Mouse (Mus musculus) CH12.LX (cell line): Measurements from ENCODE around the gene Scarb2. TPM values are rescaled to one million over a fixed set of nuclear protein-coding genes. Genes with fewer than 3 reads are reported as not detected.

ENCODE experiments used
- DNase-seq: peaks from one replicate; pipeline ENCODE4 v3.0.0-alpha.2; 2013; ENCODE audit errors: extremely low read depth
- H3K27ac ChIP-seq: 2 replicates; pipeline ENCODE4 v1.5.1; 2012; ENCODE audit warnings: low read depth, mild to moderate bottlenecking, control low read depth, moderate library complexity; ENCODE audit not compliant: insufficient read depth
- H3K27me3 ChIP-seq: replicated peaks from 2 replicates; pipeline ENCODE3; 2012; ENCODE audit warnings: inconsistent platforms
- H3K36me3 ChIP-seq, 2 experiments: replicated peaks in 1 of 2; 2 replicates each; pipeline versions ENCODE3 to v1.6.1; 2012; ENCODE audit warnings: inconsistent platforms in 1 of 2, low read length in 1 of 2, mild to moderate bottlenecking in 1 of 2, mixed read lengths in 1 of 2, moderate library complexity in 1 of 2; ENCODE audit not compliant: control insufficient read depth in 1 of 2, insufficient read depth in 1 of 2
- H3K4me1 ChIP-seq, 2 experiments: 2 replicates each; pipeline ENCODE4 v1.6.1; 2012; ENCODE audit warnings: inconsistent platforms in 1 of 2, moderate library complexity in 1 of 2; ENCODE audit not compliant: insufficient read depth in 2 of 2, control insufficient read depth in 1 of 2
- H3K4me2 ChIP-seq: 2 replicates; pipeline ENCODE4 v1.6.1; 2012; ENCODE audit warnings: low read depth, mild to moderate bottlenecking, control low read depth; ENCODE audit not compliant: poor library complexity, insufficient read depth, severe bottlenecking
- H3K4me3 ChIP-seq, 3 experiments: fragments of 150-350 bp in 1 of 3; sonication (generic) in 1 of 3; replicated peaks in 1 of 3; 2 replicates each; pipeline versions ENCODE3 to v1.5.1; 2011 to 2012; ENCODE audit warnings: low read depth in 2 of 3, low read length in 2 of 3, mild to moderate bottlenecking in 2 of 3, moderate library complexity in 2 of 3, control low read depth in 1 of 3, improper control_type of control experiment in 1 of 3, inconsistent platforms in 1 of 3, mixed read lengths in 1 of 3; ENCODE audit not compliant: poor library complexity in 1 of 3
- H3K79me2 ChIP-seq: replicated peaks from 2 replicates; pipeline ENCODE4 v1.6.1; 2012; ENCODE audit warnings: mild to moderate bottlenecking, moderate library complexity; ENCODE audit not compliant: control insufficient read depth, poor library complexity, insufficient read depth, severe bottlenecking; ENCODE audit errors: extremely low read depth
- H3K9ac ChIP-seq: 2 replicates; pipeline ENCODE4 v1.6.1; 2012; ENCODE audit warnings: low read depth, mild to moderate bottlenecking, control low read depth, moderate library complexity; ENCODE audit not compliant: insufficient read depth
- H3K9me3 ChIP-seq: replicated peaks from 2 replicates; pipeline ENCODE3; 2012; ENCODE audit warnings: low read length, inconsistent platforms, mixed read lengths
- CHD1 ChIP-seq: IDR thresholded peaks from 2 replicates; pipeline ENCODE4 v1.6.1; 2012; ENCODE audit warnings: low read depth, low read length, improper control_type of control experiment, inconsistent platforms
- CHD2 ChIP-seq: IDR thresholded peaks from 2 replicates; pipeline ENCODE4 v1.6.1; 2011; ENCODE audit warnings: low read length, improper control_type of control experiment
- ELF1 ChIP-seq: IDR thresholded peaks from 2 replicates; pipeline ENCODE4 v1.6.1; 2014; ENCODE audit warnings: low read depth, mild to moderate bottlenecking, inconsistent platforms, low read length, improper control_type of control experiment
- ETS1 ChIP-seq: conservative IDR thresholded peaks from 2 replicates; pipeline ENCODE4 v1.6.1; 2012; ENCODE audit warnings: low read depth, mild to moderate bottlenecking, inconsistent platforms, low read length, improper control_type of control experiment, moderate library complexity
- GABPA ChIP-seq: IDR thresholded peaks from 2 replicates; pipeline ENCODE4 v1.6.1; 2012; ENCODE audit warnings: low read depth, low read length, improper control_type of control experiment, inconsistent platforms; ENCODE audit not compliant: insufficient replicate concordance
- HCFC1 ChIP-seq: IDR thresholded peaks from 2 replicates; pipeline ENCODE4 v1.6.1; 2012; ENCODE audit warnings: low read depth, mild to moderate bottlenecking, inconsistent platforms, low read length, improper control_type of control experiment
- IRF4 ChIP-seq: IDR thresholded peaks from 2 replicates; pipeline ENCODE4 v1.6.1; 2014; ENCODE audit warnings: low read depth, mild to moderate bottlenecking, inconsistent platforms, low read length, improper control_type of control experiment
- JUND ChIP-seq: conservative IDR thresholded peaks from 2 replicates; pipeline ENCODE4 v1.6.1; 2011; ENCODE audit warnings: low read depth, low read length, improper control_type of control experiment
- KAT2A ChIP-seq: IDR thresholded peaks from 2 replicates; pipeline ENCODE4 v1.6.1; 2012; ENCODE audit warnings: low read length, improper control_type of control experiment, inconsistent platforms; ENCODE audit not compliant: insufficient replicate concordance
- MAZ ChIP-seq: IDR thresholded peaks from 2 replicates; pipeline ENCODE4 v1.6.1; 2012; ENCODE audit warnings: low read depth, mild to moderate bottlenecking, inconsistent platforms, low read length, improper control_type of control experiment, moderate library complexity
- NELFE ChIP-seq: IDR thresholded peaks from 2 replicates; pipeline ENCODE4 v1.6.1; 2011; ENCODE audit warnings: low read depth, low read length, improper control_type of control experiment
- POLR2A ChIP-seq: IDR thresholded peaks from 2 replicates; pipeline ENCODE4 v1.6.1; 2011; ENCODE audit warnings: low read depth, mild to moderate bottlenecking, improper control_type of control experiment, low read length
- POLR2AphosphoS2 ChIP-seq: IDR thresholded peaks from 2 replicates; pipeline ENCODE4 v1.6.1; 2011; ENCODE audit warnings: low read depth, low read length, improper control_type of control experiment
- SIN3A ChIP-seq: IDR thresholded peaks from 2 replicates; pipeline ENCODE4 v1.6.1; 2012; ENCODE audit warnings: low read length, improper control_type of control experiment, inconsistent platforms
- SMC3 ChIP-seq: IDR thresholded peaks from 2 replicates; pipeline ENCODE4 v1.6.1; 2011; ENCODE audit warnings: low read depth, low read length, improper control_type of control experiment
- UBTF ChIP-seq: IDR thresholded peaks from 2 replicates; pipeline ENCODE4 v1.6.1; 2012; ENCODE audit warnings: low read depth, mild to moderate bottlenecking, inconsistent platforms, low read length, improper control_type of control experiment, moderate library complexity
- USF1 ChIP-seq: IDR thresholded peaks from 2 replicates; pipeline ENCODE4 v1.6.1; 2014; ENCODE audit warnings: low read depth, mild to moderate bottlenecking, inconsistent platforms, low read length, improper control_type of control experiment
- USF2 ChIP-seq: conservative IDR thresholded peaks from 2 replicates; pipeline ENCODE4 v1.6.1; 2011; ENCODE audit warnings: low read depth, low read length, improper control_type of control experiment
- ZC3H11A ChIP-seq: IDR thresholded peaks from 2 replicates; pipeline ENCODE4 v1.6.1; 2012; ENCODE audit warnings: low read depth, mild to moderate bottlenecking, inconsistent platforms, low read length, improper control_type of control experiment
- ZMIZ1 ChIP-seq: IDR thresholded peaks from 2 replicates; pipeline ENCODE4 v1.6.1; 2012; ENCODE audit warnings: low read depth, mild to moderate bottlenecking, inconsistent platforms, low read length, improper control_type of control experiment
- ZNF384 ChIP-seq: IDR thresholded peaks from 2 replicates; pipeline ENCODE4 v1.6.1; 2012; ENCODE audit warnings: low read depth, low read length, improper control_type of control experiment, inconsistent platforms
- dilution Hi-C: fragments of 300-500 bp; cut with MboI; formaldehyde crosslinking; loops from 2 replicates; pipeline ENCODE4 v1.14.3; 2020; ENCODE audit warnings: low sequenced_read_pairs; ENCODE audit not compliant: extremely low pct_unique_long_range_greater_than_20kb, extremely low pct_ligation_motif_present
- in situ Hi-C: fragments of 300-500 bp; cut with MboI; formaldehyde crosslinking; loops from 3 replicates; pipeline ENCODE4 v1.14.3; 2019; ENCODE audit warnings: low sequenced_read_pairs, low pct_ligation_motif_present, low pct_unique_long_range_greater_than_20kb, mixed read lengths
- polyA plus RNA-seq: library from polyadenylated mRNA; unstranded; fragments of >175 nt; gene quantifications from 2 replicates; pipeline ENCODE4 v1.2.1, GENCODE M21; 2012; ENCODE audit warnings: low read depth; ENCODE audit not compliant: insufficient read length
- total RNA-seq, 2 experiments: library from RNA; depleted of rRNA; stranded (reverse); fragments of 300-350 nt in 1 of 2; fragments of >200 nt in 1 of 2; gene quantifications; 2 replicates each; pipeline ENCODE4 v1.2.3; 2012 to 2014

The Scarb2 gene
- total and polyA plus RNA-seq, 3 experiments, result 7.2 to 9.5 (median 9.2) TPM

GRCm38 (mm10) chr5:92404400-92404678 lies 102.3 kb downstream of the Scarb2 start:
- Histone ChIP-seq H3K4me2 (0 out of 2 replicates have a peak overlapping the region, but pooled peaks have one; percentile 4), H3K36me3 (peaks cover 0 to under 1% of the 10 kb centered on the region in 2 experiments), H3K9ac (no peak overlapping the region), H3K27me3 (no peaks in the 10 kb centered on the region), H3K4me3 (no peak overlapping the region), H3K9me3 (no peaks in the 10 kb centered on the region), H3K79me2 (no peaks in the 10 kb centered on the region), H3K4me1 (peaks cover 4 to 5% of the 10 kb centered on the region in 2 experiments; a peak in 3 of 4 replicates), H3K27ac (no peak overlapping the region)
- no peak for DNase-seq
- TF ChIP-seq USF2 (no peak), MAZ (no peak), ZC3H11A (no peak), ZNF384 (no peak), NELFE (no peak)
- dilution Hi-C loops, result no loop called here
- in situ Hi-C loops, result no loop called here

- TF ChIP-seq ZMIZ1 (no peak), GABPA (no peak), KAT2A (no peak), UBTF (no peak), ZNF384 (no peak), CHD2 (no peak), SIN3A (no peak)
- TF ChIP-seq, all 38 proteins: peak for 0
- dilution Hi-C loops, result no loop called here
- peaks cover 4 to 5% of the 10 kb centered on the region in 2 experiments; a peak in 3 of 4 replicates for H3K4me1 ChIP-seq
- H3K27me3 ChIP-seq, result no peaks in the 10 kb centered on the region
- no peak overlapping the region for H3K27ac ChIP-seq
- no peak overlapping the region for H3K4me3 ChIP-seq
- no peak for DNase-seq
- in situ Hi-C loops, result no loop called here
- H3K79me2 ChIP-seq, result no peaks in the 10 kb centered on the region
- H3K9ac ChIP-seq, result no peak overlapping the region
- no peak overlapping the region for H3K4me2 ChIP-seq
- H3K9me3 ChIP-seq, result no peaks in the 10 kb centered on the region
- no peaks in the 10 kb centered on the region for H3K36me3 ChIP-seq
Observed at GRCm38 (mm10) chr5:92403562-92404399, 102.9 kb downstream of the Scarb2 start.

GRCm38 (mm10) chr5:92402816-92403215 lies 103.8 kb downstream of the Scarb2 start:
- no peaks in the 10 kb centered on the region for H3K9me3 ChIP-seq
- no peaks in the 10 kb centered on the region for H3K79me2 ChIP-seq
- H3K4me3 ChIP-seq, result no peak overlapping the region
- H3K27ac ChIP-seq, result no peak overlapping the region
- H3K4me2 ChIP-seq, result no peak overlapping the region
- in situ Hi-C loops (no loop called here), dilution Hi-C loops (no loop called here)
- DNase-seq, result no peak
- TF ChIP-seq IRF4, result no peak
- no peak for TF ChIP-seq POLR2A
- no peak for TF ChIP-seq ETS1
- no peak for TF ChIP-seq JUND
- no peak for TF ChIP-seq USF1
- no peak for TF ChIP-seq SMC3
- no peak for TF ChIP-seq POLR2AphosphoS2
- TF ChIP-seq ZMIZ1, result no peak
- TF ChIP-seq ELF1, result no peak
- no peak for TF ChIP-seq SIN3A
- no peak for TF ChIP-seq ZNF384
- TF ChIP-seq CHD1, result no peak
- no peak for TF ChIP-seq HCFC1
- TF ChIP-seq NELFE, result no peak
- no peak overlapping the region for H3K9ac ChIP-seq
- H3K36me3 ChIP-seq, result no peaks in the 10 kb centered on the region
- no peaks in the 10 kb centered on the region for H3K27me3 ChIP-seq
- peaks cover 4 to 9% of the 10 kb centered on the region in 2 experiments; a peak in 3 of 4 replicates for H3K4me1 ChIP-seq
